Mouse (Mus musculus) C2C12 (cell line): ENCODE results near the gene Echdc3. TPM values are rescaled to one million over a fixed set of nuclear protein-coding genes. Genes with fewer than 3 reads are reported as not detected.

Source experiments
- H3K27me3 ChIP-seq: one replicate; pipeline ENCODE4 v1.6.1; 2011; ENCODE audit not compliant: control insufficient read depth, insufficient read depth, insufficient read length
- H3K36me3 ChIP-seq: one replicate; pipeline ENCODE4 v1.6.1; 2011; ENCODE audit not compliant: control insufficient read depth, insufficient read depth
- H3K4me3 ChIP-seq: one replicate; pipeline ENCODE4 v1.5.1; 2011; ENCODE audit warnings: mild to moderate bottlenecking, control low read depth; ENCODE audit not compliant: poor library complexity, insufficient read depth, severe bottlenecking
- H3K79me2 ChIP-seq: one replicate; pipeline ENCODE4 v1.6.1; 2011; ENCODE audit not compliant: control insufficient read depth, insufficient read depth
- H3K79me3 ChIP-seq: one replicate; pipeline ENCODE4 v1.6.1; 2011; ENCODE audit warnings: low read depth, control low read depth
- H3ac ChIP-seq: one replicate; pipeline ENCODE3; 2011; ENCODE audit warnings: low read depth; ENCODE audit not compliant: control insufficient read depth, insufficient read length
- CEBPB ChIP-seq: IDR thresholded peaks from one replicate; pipeline ENCODE4 v1.6.1; 2011; ENCODE audit warnings: low read depth, mild to moderate bottlenecking, control low read depth, moderate library complexity
- CTCF ChIP-seq: IDR thresholded peaks from one replicate; pipeline ENCODE4 v1.5.1; 2011; ENCODE audit not compliant: control insufficient read depth, insufficient read depth, insufficient read length
- FOSL1 ChIP-seq: IDR thresholded peaks from one replicate; pipeline ENCODE4 v1.8.0; 2011; ENCODE audit warnings: mild to moderate bottlenecking, low read length; ENCODE audit not compliant: poor library complexity, insufficient read depth, severe bottlenecking
- MAX ChIP-seq: IDR thresholded peaks from one replicate; pipeline ENCODE4 v1.6.1; 2011; ENCODE audit warnings: mild to moderate bottlenecking, control low read depth
- MYOD1 ChIP-seq: IDR thresholded peaks from one replicate; pipeline ENCODE4 v1.6.1; 2011; ENCODE audit warnings: low read depth; ENCODE audit not compliant: control insufficient read depth, insufficient read length
- MYOG ChIP-seq: IDR thresholded peaks from one replicate; pipeline ENCODE4 v1.6.1; 2011; ENCODE audit not compliant: control insufficient read depth, insufficient read length; ENCODE audit errors: extremely low read depth
- USF1 ChIP-seq: IDR thresholded peaks from one replicate; pipeline ENCODE4 v1.6.1; 2011; ENCODE audit warnings: low read depth, mild to moderate bottlenecking, control low read depth, moderate library complexity
- polyA plus RNA-seq: library from polyadenylated mRNA; unstranded; fragments of >200 nt; fragmentation: generic; extraction: Trizol; gene quantifications from one replicate; pipeline ENCODE4 v1.2.1, GENCODE M21; 2012; ENCODE audit warnings: missing spikeins

The Echdc3 gene
- polyA plus RNA-seq, 1 experiment = 2.9 TPM

GRCm38 (mm10) chr2:6240072-6240471 lies 27.2 kb upstream of the Echdc3 start:
- Histone ChIP-seq H3K79me3 (no peaks in the 10 kb centered on the region), H3ac (no peak overlapping the region), H3K36me3 (no peaks in the 10 kb centered on the region), H3K4me3 (no peak overlapping the region), H3K79me2 (no peaks in the 10 kb centered on the region), H3K27me3 (no peaks in the 10 kb centered on the region)
- TF ChIP-seq FOSL1 (no peak), MYOG (no peak), CEBPB (no peak), CTCF (no peak), MAX (no peak), MYOD1 (no peak), USF1 (no peak)

- Histone ChIP-seq H3K36me3 (no peaks in the 10 kb centered on the region), H3K4me3 (no peak overlapping the region), H3K79me3 (no peaks in the 10 kb centered on the region), H3K79me2 (no peaks in the 10 kb centered on the region), H3K27me3 (no peaks in the 10 kb centered on the region), H3ac (no peak overlapping the region)
- TF ChIP-seq MYOD1 (no peak), USF1 (no peak), MAX (no peak), CTCF (no peak), CEBPB (no peak), MYOG (no peak), FOSL1 (no peak)
Measured at GRCm38 (mm10) chr2:6239333-6239732, 26.5 kb upstream of the Echdc3 start.

- no peaks in the 10 kb centered on the region for H3K36me3 ChIP-seq
- H3K79me2 ChIP-seq = no peaks in the 10 kb centered on the region
- no peak overlapping the region for H3K4me3 ChIP-seq
- H3K79me3 ChIP-seq = no peaks in the 10 kb centered on the region
- H3ac ChIP-seq = no peak overlapping the region
- TF ChIP-seq CTCF (no peak), FOSL1 (no peak), MAX (no peak), MYOD1 (no peak), MYOG (no peak), CEBPB (no peak), USF1 (no peak)
- no peaks in the 10 kb centered on the region for H3K27me3 ChIP-seq
Measured at GRCm38 (mm10) chr2:6238679-6239078, 25.8 kb upstream of the Echdc3 start.

- TF ChIP-seq FOSL1 = no peak
- TF ChIP-seq CEBPB = no peak
- TF ChIP-seq MYOD1 = no peak
- TF ChIP-seq USF1 = no peak
- no peak for TF ChIP-seq CTCF
- TF ChIP-seq MAX = no peak
- no peak for TF ChIP-seq MYOG
- H3K36me3 ChIP-seq = no peaks in the 10 kb centered on the region
- H3K79me2 ChIP-seq = no peaks in the 10 kb centered on the region
- no peaks in the 10 kb centered on the region for H3K79me3 ChIP-seq
- no peak overlapping the region for H3ac ChIP-seq
- H3K27me3 ChIP-seq = no peaks in the 10 kb centered on the region
- H3K4me3 ChIP-seq = no peak overlapping the region
Measured at GRCm38 (mm10) chr2:6238244-6238643, 25.4 kb upstream of the Echdc3 start.

GRCm38 (mm10) chr2:6233353-6233752 lies 20.5 kb upstream of the Echdc3 start:
- Histone ChIP-seq H3K36me3 (no peaks in the 10 kb centered on the region), H3K79me3 (no peaks in the 10 kb centered on the region), H3ac (no peak overlapping the region), H3K27me3 (no peaks in the 10 kb centered on the region), H3K79me2 (no peaks in the 10 kb centered on the region), H3K4me3 (no peak overlapping the region)
- TF ChIP-seq MAX (no peak), MYOG (no peak), USF1 (no peak), MYOD1 (no peak), CEBPB (no peak), CTCF (no peak), FOSL1 (no peak)

GRCm38 (mm10) chr2:6232755-6233154 lies 19.9 kb upstream of the Echdc3 start:
- Histone ChIP-seq H3K36me3 (no peaks in the 10 kb centered on the region), H3ac (no peak overlapping the region), H3K79me3 (no peaks in the 10 kb centered on the region), H3K27me3 (no peaks in the 10 kb centered on the region), H3K4me3 (no peak overlapping the region), H3K79me2 (no peaks in the 10 kb centered on the region)
- TF ChIP-seq MYOD1 (no peak), CEBPB (no peak), CTCF (no peak), MYOG (no peak)
